Mouse (Mus musculus): ENCODE measurements at regions not wholly inside any gene's neighbourhood (a gene's known extent, or its start where the extent isn't known, plus 50 kb on each side); places are given as distances from the start of the nearest gene placed in this dataset.

DNA sequence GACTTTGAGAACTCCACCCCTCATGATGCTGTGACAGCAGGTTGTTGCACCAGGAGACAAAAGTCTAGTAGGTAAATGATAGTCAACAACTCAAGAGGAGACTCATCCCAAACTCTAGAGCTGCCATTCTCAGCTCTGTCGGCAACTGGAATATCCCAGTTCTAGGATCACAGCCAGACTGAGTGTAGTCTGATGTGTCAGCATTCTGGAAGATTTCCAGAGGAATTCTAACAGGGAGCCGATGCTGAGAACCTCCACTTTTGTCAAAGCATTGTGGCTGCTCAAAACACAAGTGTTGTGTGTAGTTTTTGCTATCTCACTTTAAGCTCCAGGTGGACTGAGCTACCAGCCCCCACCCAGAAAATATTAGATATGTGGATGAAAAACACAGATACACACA is 148.5 kb upstream of the Cxcr4 start:
- no peak overlapping the region for H3ac ChIP-seq (ENCODE audit: control insufficient read depth, insufficient read length)

DNA sequence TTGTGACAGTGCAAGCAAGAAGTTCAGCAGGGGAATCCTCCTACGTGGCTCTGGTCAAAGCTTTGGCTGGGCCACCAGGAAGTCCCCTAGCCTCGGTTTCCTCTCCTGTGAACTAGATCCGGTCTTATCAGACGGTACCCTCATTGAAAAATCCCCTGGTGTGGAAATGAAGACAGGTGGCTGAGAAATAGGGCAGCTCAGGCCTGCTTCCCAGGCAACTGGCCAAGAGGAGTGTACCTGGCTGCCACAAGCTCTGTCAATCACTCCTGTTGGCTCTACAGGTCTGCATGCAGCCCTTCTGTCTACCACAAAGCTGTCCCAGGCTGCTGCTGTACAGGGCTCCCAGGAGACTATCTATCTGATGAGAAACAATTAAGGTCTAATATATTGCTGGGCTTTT is 146.1 kb upstream of the Cxcr4 start:
- H3K36me3 ChIP-seq (ENCODE audit: control insufficient read depth, insufficient read depth): no peaks in the 10 kb centered on the region
- TF ChIP-seq MAX (IDR thresholded peaks at IDR 0.05; ENCODE audit: low read depth): no peak
- no peak for TF ChIP-seq E2F4 (IDR thresholded peaks at IDR 0.05; ENCODE audit: insufficient read depth)
- TF ChIP-seq MYOG (IDR thresholded peaks at IDR 0.05; ENCODE audit: control insufficient read depth in 1 of 3, insufficient read depth in 1 of 3, insufficient read length in 2 of 3, low read depth in 2 of 3): no peak
- TF ChIP-seq REST (IDR thresholded peaks at IDR 0.05; ENCODE audit: insufficient read depth, insufficient read length): no peak
- TF ChIP-seq USF1 (IDR thresholded peaks at IDR 0.05; ENCODE audit: low read depth): no peak
- no peak for TF ChIP-seq TCF12 (IDR thresholded peaks at IDR 0.05; ENCODE audit: insufficient read depth, poor library complexity, severe bottlenecking)
- no peak for TF ChIP-seq SRF (IDR thresholded peaks at IDR 0.05; ENCODE audit: control insufficient read depth, insufficient read length, low read depth)
- TF ChIP-seq TCF3 (IDR thresholded peaks at IDR 0.05; ENCODE audit: insufficient read length, low read depth): no peak
- no peak for TF ChIP-seq POLR2AphosphoS2 (IDR thresholded peaks at IDR 0.05; ENCODE audit: insufficient read length, low read depth)
- no peak for TF ChIP-seq POLR2A (IDR thresholded peaks at IDR 0.05; ENCODE audit: insufficient read length, low read depth)
- H3K4me2 ChIP-seq (ENCODE audit: low read depth): no peak overlapping the region
- H3K79me2 ChIP-seq (ENCODE audit: control insufficient read depth, insufficient read depth): no peaks in the 10 kb centered on the region
- H3ac ChIP-seq (ENCODE audit: control insufficient read depth, insufficient read length): no peak overlapping the region
- H3K27me3 ChIP-seq (ENCODE audit: control insufficient read depth, insufficient read depth, insufficient read length): no peaks in the 10 kb centered on the region
- H3K4me3 ChIP-seq: no peak overlapping the region

More for the DNA sequence above, 148.5 kb upstream of the Cxcr4 start:
- Histone ChIP-seq H3K4me2 (ENCODE audit: low read depth) (peak overlapping the region; percentile 8), H3K36me3 (ENCODE audit: control insufficient read depth, insufficient read depth) (no peaks in the 10 kb centered on the region), H3K79me2 (ENCODE audit: control insufficient read depth, insufficient read depth) (no peaks in the 10 kb centered on the region), H3K27me3 (ENCODE audit: control insufficient read depth, insufficient read depth, insufficient read length) (no peaks in the 10 kb centered on the region), H3K4me3 (no peak overlapping the region)
- TF ChIP-seq REST (IDR thresholded peaks at IDR 0.05; ENCODE audit: insufficient read depth, insufficient read length): no peak
- TF ChIP-seq POLR2A (IDR thresholded peaks at IDR 0.05; ENCODE audit: insufficient read length, low read depth): no peak
- TF ChIP-seq SRF (IDR thresholded peaks at IDR 0.05; ENCODE audit: control insufficient read depth, insufficient read length, low read depth): no peak
- TF ChIP-seq MAX (IDR thresholded peaks at IDR 0.05; ENCODE audit: low read depth): no peak
- TF ChIP-seq MYOG (IDR thresholded peaks at IDR 0.05; ENCODE audit: control insufficient read depth in 1 of 3, insufficient read depth in 1 of 3, insufficient read length in 2 of 3, low read depth in 2 of 3): no peak
- no peak for TF ChIP-seq TCF3 (IDR thresholded peaks at IDR 0.05; ENCODE audit: insufficient read length, low read depth)
- no peak for TF ChIP-seq POLR2AphosphoS2 (IDR thresholded peaks at IDR 0.05; ENCODE audit: insufficient read length, low read depth)
- TF ChIP-seq E2F4 (IDR thresholded peaks at IDR 0.05; ENCODE audit: insufficient read depth): no peak
- TF ChIP-seq CEBPB (IDR thresholded peaks at IDR 0.05; ENCODE audit: insufficient read depth, poor library complexity, severe bottlenecking): no peak
- TF ChIP-seq TCF12 (IDR thresholded peaks at IDR 0.05; ENCODE audit: insufficient read depth, poor library complexity, severe bottlenecking): no peak
- no peak for TF ChIP-seq MYOD1 (IDR thresholded peaks at IDR 0.05; ENCODE audit: control insufficient read depth in 1 of 3, insufficient read length in 2 of 3, low read depth in 2 of 3)
- no peak for TF ChIP-seq USF1 (IDR thresholded peaks at IDR 0.05; ENCODE audit: low read depth)

DNA sequence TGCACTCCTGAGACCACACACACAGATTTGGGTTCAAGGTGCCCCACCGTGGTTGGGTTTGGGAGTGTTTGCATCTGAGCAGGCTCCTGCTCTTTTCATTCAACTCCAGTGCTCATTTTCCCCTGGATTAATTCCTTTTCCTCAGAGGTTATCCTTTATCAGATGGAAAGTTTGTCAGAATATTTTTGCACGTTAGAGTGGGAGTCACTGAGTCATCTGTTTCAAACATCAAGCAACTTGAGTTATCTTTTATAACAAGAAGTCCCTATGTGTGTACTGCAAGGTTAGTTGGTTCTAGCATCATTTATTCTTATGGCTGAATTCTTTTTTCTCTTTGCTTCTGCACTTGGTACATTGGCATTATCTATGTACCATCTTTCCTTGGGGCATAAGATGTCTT is 142.8 kb upstream of the Cxcr4 start:
- H3K36me3 ChIP-seq (ENCODE audit: control insufficient read depth, insufficient read depth): no peaks in the 10 kb centered on the region
- no peak overlapping the region for H3K4me2 ChIP-seq (ENCODE audit: low read depth)
- no peaks in the 10 kb centered on the region for H3K79me2 ChIP-seq (ENCODE audit: control insufficient read depth, insufficient read depth)
- no peak overlapping the region for H3K4me3 ChIP-seq
- no peak for TF ChIP-seq CEBPB (IDR thresholded peaks at IDR 0.05; ENCODE audit: insufficient read depth, poor library complexity, severe bottlenecking)
- no peak for TF ChIP-seq SRF (IDR thresholded peaks at IDR 0.05; ENCODE audit: control insufficient read depth, insufficient read length, low read depth)
- no peak for TF ChIP-seq POLR2A (IDR thresholded peaks at IDR 0.05; ENCODE audit: insufficient read length, low read depth)
- TF ChIP-seq TCF3 (IDR thresholded peaks at IDR 0.05; ENCODE audit: insufficient read length, low read depth): no peak
- no peak for TF ChIP-seq MYOD1 (IDR thresholded peaks at IDR 0.05; ENCODE audit: control insufficient read depth in 1 of 3, insufficient read length in 2 of 3, low read depth in 2 of 3)
- no peak for TF ChIP-seq MYOG (IDR thresholded peaks at IDR 0.05; ENCODE audit: control insufficient read depth in 1 of 3, insufficient read depth in 1 of 3, insufficient read length in 2 of 3, low read depth in 2 of 3)
- no peak for TF ChIP-seq REST (IDR thresholded peaks at IDR 0.05; ENCODE audit: insufficient read depth, insufficient read length)
- no peak for TF ChIP-seq POLR2AphosphoS2 (IDR thresholded peaks at IDR 0.05; ENCODE audit: insufficient read length, low read depth)
- no peak for TF ChIP-seq MAX (IDR thresholded peaks at IDR 0.05; ENCODE audit: low read depth)
- TF ChIP-seq USF1 (IDR thresholded peaks at IDR 0.05; ENCODE audit: low read depth): no peak
- no peak for TF ChIP-seq E2F4 (IDR thresholded peaks at IDR 0.05; ENCODE audit: insufficient read depth)
- no peak for TF ChIP-seq TCF12 (IDR thresholded peaks at IDR 0.05; ENCODE audit: insufficient read depth, poor library complexity, severe bottlenecking)
- no peak overlapping the region for H3ac ChIP-seq (ENCODE audit: control insufficient read depth, insufficient read length)
- H3K27me3 ChIP-seq (ENCODE audit: control insufficient read depth, insufficient read depth, insufficient read length): no peaks in the 10 kb centered on the region

DNA sequence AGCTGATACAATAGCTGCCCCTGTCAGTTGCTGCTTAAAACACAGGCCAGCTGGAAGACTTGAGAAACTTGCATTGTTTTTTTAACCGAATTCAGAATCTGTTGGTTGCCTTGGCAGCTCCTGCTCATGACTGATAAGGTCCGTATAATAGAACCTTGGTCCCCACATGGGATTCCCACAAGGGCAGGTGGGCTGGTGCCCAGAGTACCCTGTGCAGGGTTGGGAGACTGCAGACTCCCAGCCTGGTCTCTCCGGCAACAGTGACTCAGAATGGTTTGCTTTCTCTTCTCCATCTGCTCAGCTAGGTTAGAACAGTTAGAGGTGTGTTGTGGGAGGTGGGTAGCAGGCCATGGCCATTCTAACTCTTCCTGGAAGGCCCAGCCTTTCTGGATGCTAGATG is 139.4 kb upstream of the Cxcr4 start:
- no peaks in the 10 kb centered on the region for H3K36me3 ChIP-seq (ENCODE audit: control insufficient read depth, insufficient read depth)
- no peaks in the 10 kb centered on the region for H3K27me3 ChIP-seq (ENCODE audit: control insufficient read depth, insufficient read depth, insufficient read length)
- H3ac ChIP-seq (ENCODE audit: control insufficient read depth, insufficient read length): no peak overlapping the region
- H3K4me2 ChIP-seq (ENCODE audit: low read depth): no peak overlapping the region
- H3K79me2 ChIP-seq (ENCODE audit: control insufficient read depth, insufficient read depth): no peaks in the 10 kb centered on the region
- no peak for TF ChIP-seq REST (IDR thresholded peaks at IDR 0.05; ENCODE audit: insufficient read depth, insufficient read length)
- no peak for TF ChIP-seq CEBPB (IDR thresholded peaks at IDR 0.05; ENCODE audit: insufficient read depth, poor library complexity, severe bottlenecking)
- no peak for TF ChIP-seq POLR2A (IDR thresholded peaks at IDR 0.05; ENCODE audit: insufficient read length, low read depth)
- TF ChIP-seq E2F4 (IDR thresholded peaks at IDR 0.05; ENCODE audit: insufficient read depth): no peak
- TF ChIP-seq TCF3 (IDR thresholded peaks at IDR 0.05; ENCODE audit: insufficient read length, low read depth): no peak
- TF ChIP-seq POLR2AphosphoS2 (IDR thresholded peaks at IDR 0.05; ENCODE audit: insufficient read length, low read depth): no peak
- TF ChIP-seq TCF12 (IDR thresholded peaks at IDR 0.05; ENCODE audit: insufficient read depth, poor library complexity, severe bottlenecking): no peak
- no peak for TF ChIP-seq MYOD1 (IDR thresholded peaks at IDR 0.05; ENCODE audit: control insufficient read depth in 1 of 3, insufficient read length in 2 of 3, low read depth in 2 of 3)
- TF ChIP-seq MYOG (IDR thresholded peaks at IDR 0.05; ENCODE audit: control insufficient read depth in 1 of 3, insufficient read depth in 1 of 3, insufficient read length in 2 of 3, low read depth in 2 of 3): no peak
- no peak for TF ChIP-seq MAX (IDR thresholded peaks at IDR 0.05; ENCODE audit: low read depth)
- TF ChIP-seq SRF (IDR thresholded peaks at IDR 0.05; ENCODE audit: control insufficient read depth, insufficient read length, low read depth): no peak
- no peak for TF ChIP-seq USF1 (IDR thresholded peaks at IDR 0.05; ENCODE audit: low read depth)
- no peak overlapping the region for H3K4me3 ChIP-seq

Data from myocyte (in vitro differentiated cells).